Mouse (Mus musculus) erythroblast, embryonic 14.5 days (primary cell): ENCODE measurements around the gene Kmt5b.

Source experiments
- GATA1 ChIP-seq: IDR thresholded peaks from 2 replicates; pipeline ENCODE4 v1.6.1; 2012; ENCODE audit warnings: low read length, inconsistent platforms, mixed read lengths
- TAL1 ChIP-seq: IDR thresholded peaks from 3 replicates; pipeline ENCODE4 v1.6.1; 2012; ENCODE audit warnings: low read length, inconsistent platforms, mixed read lengths

DNA sequence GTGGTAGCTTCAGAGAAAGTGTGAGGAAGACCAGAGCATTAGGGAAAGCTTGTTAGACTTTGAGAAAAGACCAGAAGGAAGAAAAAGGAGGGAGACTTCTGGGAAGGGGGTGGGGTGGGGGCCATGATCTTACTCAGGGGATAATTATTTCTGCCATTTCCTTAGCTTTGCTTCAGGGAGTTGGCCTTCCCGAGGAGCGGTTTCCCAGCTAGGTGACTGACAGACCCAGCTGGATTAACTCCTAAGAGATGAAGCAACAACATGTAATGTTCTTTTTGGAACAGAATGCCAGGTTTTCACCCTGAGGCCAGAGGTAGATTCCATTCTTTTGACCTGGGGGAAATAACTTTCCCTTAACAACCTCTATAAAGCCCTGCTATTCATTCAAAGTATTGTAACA is 72.5 kb downstream of the Kmt5b start:
- TF ChIP-seq TAL1 (no peak), GATA1 (no peak)
